Mouse (Mus musculus) left cerebral cortex, postnatal 36 days (tissue): ENCODE results near the gene N4bp1. TPM values are rescaled to one million over a fixed set of nuclear protein-coding genes. Genes with fewer than 3 reads are reported as not detected.

Experiments
- DNase-seq, 2 experiments: peaks; one replicate each; pipeline ENCODE4 v3.0.0; 2021 to 2022; ENCODE audit warnings: low spot score in 2 of 2, mixed read lengths in 1 of 2
- intact Hi-C: fragments of 180-260 bp; cut with DNase I; formaldehyde crosslinking; loops from one replicate; pipeline ENCODE4 v1.15.1; 2025
- total RNA-seq, 2 experiments: library from RNA; stranded (reverse); gene quantifications; 2 replicates each; pipeline ENCODE4 v1.2.3; 2021

Gene N4bp1
- total RNA-seq, 2 experiments from 2014 or later: 31.1 to 38.6 TPM

GRCm38 (mm10) chr8:86902656-86903055, 17.6 kb upstream of the N4bp1 start:
- no peak for DNase-seq
- intact Hi-C loops: loop anchor here (5.0 kb wide), 2 partner anchors 55 to 260 kb away; no protein-coding TSS in a partner anchor

DNA sequence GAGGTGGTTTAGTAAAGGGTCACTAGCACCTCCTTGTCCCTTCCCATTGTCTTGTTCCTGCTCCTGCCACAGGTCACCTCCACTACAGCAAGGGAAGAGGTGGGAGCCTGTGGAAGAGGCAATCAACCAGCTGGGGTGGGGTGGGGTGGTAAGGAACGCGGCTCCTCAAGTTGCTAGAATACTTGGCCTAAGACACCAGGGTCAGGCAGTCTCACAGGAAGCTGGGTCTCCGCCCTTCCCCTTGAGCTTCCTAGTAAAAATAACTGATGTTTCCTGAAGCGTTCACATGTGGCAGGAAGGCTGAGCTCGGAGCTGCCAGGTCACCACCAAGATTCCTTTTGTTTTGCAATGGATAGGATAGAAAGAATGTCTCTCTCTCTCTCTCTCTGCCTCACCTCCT, 16.9 kb upstream of the N4bp1 start:
- DNase-seq: no peak
- intact Hi-C loops: loop anchor here (5.0 kb wide), 2 partner anchors 55 to 260 kb away; no protein-coding TSS in a partner anchor

GRCm38 (mm10) chr8:86897726-86898419, 12.8 kb upstream of the N4bp1 start:
- intact Hi-C loops: no loop called here
- no peak for DNase-seq

DNA sequence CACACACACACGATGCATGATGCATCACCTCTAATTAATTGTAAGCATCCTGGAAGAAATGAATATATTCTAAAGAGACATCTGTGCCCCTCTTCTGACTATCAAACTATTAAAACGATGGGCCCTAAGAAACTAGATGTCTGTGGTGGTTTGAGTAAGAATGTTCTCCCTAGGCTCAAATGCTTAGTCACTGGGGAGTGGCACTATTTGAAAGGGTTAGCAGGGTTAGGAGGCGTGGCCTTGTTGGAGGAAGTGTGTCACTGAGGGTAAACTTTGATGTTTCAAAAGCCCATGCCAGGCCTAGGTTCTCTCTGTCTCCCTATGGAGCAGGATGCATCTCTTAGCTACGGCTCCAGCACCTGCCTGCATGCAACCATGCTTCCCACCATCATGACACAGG, 10.3 kb upstream of the N4bp1 start:
- intact Hi-C loops: no loop called here
- no peak for DNase-seq

DNA sequence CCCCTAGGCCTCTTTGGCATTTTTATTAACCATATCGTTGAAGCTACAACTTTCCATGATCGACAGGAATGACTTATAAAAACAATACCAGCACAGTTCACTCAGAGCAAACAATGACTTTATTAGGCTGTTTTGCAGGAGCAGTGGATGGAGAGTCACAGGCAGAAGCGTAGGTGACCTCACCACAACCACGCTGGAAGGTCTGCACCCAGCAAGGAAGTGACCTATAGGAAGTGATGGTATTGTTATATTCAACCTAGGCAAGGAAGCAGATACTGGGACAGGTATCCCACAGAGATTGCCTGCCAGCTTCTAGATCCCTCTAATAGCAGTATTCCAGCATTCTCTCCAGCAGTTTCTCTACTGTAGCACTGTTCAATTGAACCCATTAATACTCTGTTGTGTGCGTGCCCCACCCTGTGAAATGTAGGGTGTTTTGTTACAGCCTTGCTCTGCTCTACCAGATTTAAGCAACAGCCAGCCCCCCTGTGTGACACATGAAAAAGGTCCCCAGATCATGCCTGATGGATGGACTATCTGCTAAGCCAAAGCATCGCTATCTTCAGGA, 9.2 kb upstream of the N4bp1 start:
- DNase-seq: no peak
- intact Hi-C loops: loop anchor here (5.0 kb wide), 1 partner anchor 567 kb away; no protein-coding TSS in a partner anchor

GRCm38 (mm10) chr8:86893554-86893953, 8.5 kb upstream of the N4bp1 start:
- no peak for DNase-seq
- intact Hi-C loops: loop anchor here (5.0 kb wide), 1 partner anchor 566 kb away; no protein-coding TSS in a partner anchor

DNA sequence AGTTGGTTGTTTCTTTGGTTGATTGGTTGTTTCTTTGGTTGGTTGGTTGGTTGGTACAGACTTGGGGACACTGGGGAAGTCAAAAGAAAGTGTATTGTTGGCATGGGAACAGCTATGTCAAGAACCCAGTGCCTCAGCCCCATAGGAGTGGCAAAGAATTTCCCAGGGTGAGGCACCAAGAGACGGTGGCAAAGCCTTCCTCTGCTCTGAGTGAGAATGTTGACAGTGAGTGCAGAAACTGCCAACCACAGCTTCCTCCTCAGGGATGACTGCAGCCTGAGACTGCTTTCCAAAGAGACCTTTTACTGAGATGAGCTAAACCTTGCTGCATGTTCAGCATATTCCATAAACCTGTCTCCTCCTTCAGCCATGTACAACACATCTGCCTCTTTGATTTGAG, 6.5 kb upstream of the N4bp1 start:
- no peak for DNase-seq
- intact Hi-C loops: loop anchor here (5.0 kb wide), 1 partner anchor 564 kb away; no protein-coding TSS in a partner anchor

- DNase-seq: no peak
- intact Hi-C loops: loop anchor here (10.0 kb wide), 1 partner anchor 263 kb away; the partner anchor contains the start of gene Lonp2
Observed at GRCm38 (mm10) chr8:86888058-86888939, 3.2 kb upstream of the N4bp1 start.

DNA sequence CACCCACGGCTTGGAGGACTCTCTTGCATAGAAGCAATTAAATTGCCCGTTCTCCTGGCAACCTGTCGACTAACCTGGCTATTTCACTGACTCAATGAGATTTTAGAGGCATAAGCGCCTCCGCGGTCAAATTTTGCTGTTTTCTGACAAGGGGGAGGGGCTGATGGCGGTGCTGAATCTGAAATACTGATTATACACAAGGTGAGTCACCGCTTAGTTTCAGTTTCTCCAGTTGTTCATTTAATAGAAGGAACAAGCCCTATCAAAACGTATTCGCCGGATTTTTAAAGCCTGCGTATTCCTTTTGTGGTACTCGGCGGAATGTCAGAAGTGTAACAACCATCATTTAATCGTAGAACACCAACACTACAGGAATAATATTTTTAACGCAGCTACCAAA, 991 bp downstream of the N4bp1 start:
- intact Hi-C loops: loop anchor here (5.0 to 10.0 kb wide), 2 partner anchors 137 to 259 kb away; partner anchors contain the start of genes Gm10638, Lonp2 and Siah1a
- DNase-seq: no peak

DNA sequence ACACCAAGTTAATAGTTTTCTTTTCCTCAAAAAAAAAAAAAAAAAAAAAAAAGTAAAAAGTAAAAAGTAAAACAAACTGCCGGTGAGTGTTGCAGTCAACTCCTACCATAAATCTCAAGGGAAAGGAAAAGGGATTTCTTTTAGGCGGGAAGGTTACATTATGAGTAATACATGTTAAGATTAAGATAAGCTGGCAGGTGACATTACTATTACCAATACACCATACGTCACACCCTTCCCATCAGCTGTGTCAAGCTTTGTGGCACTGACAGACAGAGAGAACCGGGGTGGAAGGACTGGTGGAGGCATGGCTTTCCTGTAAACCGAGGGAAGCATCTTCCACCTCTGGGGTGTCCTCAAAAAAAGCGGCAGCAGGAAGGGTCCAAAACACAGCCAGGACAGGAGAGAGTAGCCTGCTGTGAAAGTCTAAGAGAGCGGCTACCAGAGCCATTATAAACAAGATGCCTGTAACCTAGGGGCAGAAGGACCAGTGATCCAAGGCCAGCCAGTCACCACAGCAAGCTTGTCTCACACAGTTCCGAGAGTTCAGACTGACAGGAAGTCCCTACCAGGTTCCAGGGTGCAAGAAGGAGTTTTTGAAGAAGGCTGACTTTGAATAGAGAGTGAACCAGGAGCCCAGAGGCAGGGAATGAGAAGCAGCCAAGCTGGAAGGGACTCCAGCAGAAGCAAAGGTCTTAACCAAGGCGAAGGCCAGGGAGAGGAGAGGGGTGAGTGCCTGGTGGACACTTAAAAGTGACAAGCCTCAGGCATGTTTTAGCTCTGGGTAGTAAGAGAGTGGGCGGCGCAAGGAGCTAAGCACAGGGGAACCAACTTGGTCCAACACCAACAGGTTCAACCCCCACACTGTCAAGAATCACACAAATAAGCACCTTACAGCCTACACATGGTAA, 2.2 kb downstream of the N4bp1 start:
- intact Hi-C loops: loop anchor here (5.0 to 10.0 kb wide), 2 partner anchors 136 to 258 kb away; partner anchors contain the start of genes Gm10638, Lonp2 and Siah1a
- no peak for DNase-seq

DNA sequence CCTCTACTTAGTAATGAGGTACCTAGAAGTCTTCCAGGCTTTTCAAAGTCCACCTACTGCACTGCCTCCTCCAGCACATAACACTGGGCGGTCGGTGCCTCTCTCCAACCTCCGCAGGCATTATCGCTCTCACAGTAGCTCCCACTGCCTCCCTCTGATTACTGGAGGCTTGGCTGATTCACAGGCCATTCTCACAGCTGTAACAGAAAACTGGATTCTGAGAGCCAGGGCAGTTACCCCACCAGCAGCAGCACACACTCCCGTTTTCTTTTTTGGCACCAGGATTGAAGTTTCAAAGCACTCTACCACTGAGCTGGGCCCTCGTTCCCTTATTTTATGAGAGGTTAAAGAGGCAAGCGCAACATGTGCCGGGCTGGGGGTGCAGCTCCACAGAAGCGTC, 3.1 kb downstream of the N4bp1 start:
- intact Hi-C loops: loop anchor here (5.0 to 10.0 kb wide), 2 partner anchors 135 to 257 kb away; partner anchors contain the start of genes Gm10638, Lonp2 and Siah1a
- DNase-seq: no peak

DNA sequence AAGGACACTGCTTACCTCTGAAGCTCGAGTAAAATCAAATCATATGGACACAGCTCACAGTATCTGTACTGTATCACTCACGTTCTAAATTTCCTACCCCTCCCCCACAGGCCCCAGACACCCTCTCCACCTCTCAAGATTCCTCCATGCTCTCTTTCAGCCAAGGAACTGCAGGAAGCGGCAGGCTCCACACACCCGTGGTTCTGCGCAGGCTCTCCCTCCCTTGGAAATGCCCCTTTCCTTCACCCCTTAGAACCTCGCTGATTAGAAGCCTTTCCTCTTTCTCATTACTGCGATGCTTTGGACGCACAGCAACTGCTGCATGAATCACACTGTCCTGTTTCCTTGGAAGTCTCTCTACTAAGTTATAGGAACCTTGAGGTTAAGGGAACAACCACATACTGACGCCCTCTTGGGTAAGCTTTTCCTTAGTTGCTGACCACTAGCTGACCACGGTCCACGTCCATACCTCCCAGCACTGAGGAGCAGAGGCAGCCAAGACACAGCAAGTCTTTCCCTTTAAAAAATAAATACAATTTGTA, 3.9 kb downstream of the N4bp1 start:
- no peak for DNase-seq
- intact Hi-C loops: loop anchor here (5.0 to 10.0 kb wide), 2 partner anchors 134 to 256 kb away; partner anchors contain the start of genes Gm10638, Lonp2 and Siah1a

DNA sequence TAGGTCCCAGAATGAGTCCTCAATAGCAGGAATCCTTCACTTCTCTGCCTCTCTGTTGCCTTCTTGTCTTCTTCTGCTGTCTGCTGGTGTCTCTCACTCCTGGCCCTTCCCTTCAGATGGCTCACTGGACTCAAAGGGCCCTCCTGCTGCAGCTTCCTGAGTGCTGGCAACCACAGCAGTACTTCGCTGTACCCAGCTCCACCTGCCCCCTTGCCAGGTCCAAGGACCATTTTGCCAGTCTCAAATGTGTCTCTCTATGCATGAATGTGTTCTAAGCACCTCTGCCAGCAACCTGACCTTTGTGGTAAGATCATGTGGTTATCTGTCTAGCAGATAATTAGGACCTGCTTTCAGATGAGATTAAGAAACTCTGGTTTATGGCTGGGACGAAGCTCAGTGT, 8.2 kb downstream of the N4bp1 start:
- intact Hi-C loops: no loop called here

DNA sequence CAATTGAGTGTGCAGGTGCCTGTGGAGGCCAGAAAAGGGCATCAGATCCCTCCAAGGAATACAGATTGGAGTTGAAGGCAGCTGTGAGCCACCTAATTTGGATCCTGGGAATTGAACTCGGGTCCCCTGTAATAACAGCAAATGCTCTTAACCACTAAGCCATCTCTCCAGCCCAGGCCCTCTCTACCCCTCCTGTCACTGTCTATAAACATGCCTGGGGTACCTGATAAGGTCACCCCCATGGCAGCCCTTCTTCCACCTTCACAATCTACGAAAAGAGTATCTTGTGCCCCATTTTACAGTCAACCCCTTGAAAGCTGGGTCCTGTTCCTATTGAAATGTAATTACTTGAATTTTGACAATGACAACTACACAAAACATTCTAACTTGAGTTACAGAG, 11.0 kb downstream of the N4bp1 start:
- intact Hi-C loops: no loop called here

More for the DNA sequence above, 8.2 kb downstream of the N4bp1 start:
- DNase-seq: no peak

GRCm38 (mm10) chr8:86873151-86873550, 11.9 kb downstream of the N4bp1 start:
- no peak for DNase-seq

More for the DNA sequence above, 11.0 kb downstream of the N4bp1 start:
- no peak for DNase-seq

DNA sequence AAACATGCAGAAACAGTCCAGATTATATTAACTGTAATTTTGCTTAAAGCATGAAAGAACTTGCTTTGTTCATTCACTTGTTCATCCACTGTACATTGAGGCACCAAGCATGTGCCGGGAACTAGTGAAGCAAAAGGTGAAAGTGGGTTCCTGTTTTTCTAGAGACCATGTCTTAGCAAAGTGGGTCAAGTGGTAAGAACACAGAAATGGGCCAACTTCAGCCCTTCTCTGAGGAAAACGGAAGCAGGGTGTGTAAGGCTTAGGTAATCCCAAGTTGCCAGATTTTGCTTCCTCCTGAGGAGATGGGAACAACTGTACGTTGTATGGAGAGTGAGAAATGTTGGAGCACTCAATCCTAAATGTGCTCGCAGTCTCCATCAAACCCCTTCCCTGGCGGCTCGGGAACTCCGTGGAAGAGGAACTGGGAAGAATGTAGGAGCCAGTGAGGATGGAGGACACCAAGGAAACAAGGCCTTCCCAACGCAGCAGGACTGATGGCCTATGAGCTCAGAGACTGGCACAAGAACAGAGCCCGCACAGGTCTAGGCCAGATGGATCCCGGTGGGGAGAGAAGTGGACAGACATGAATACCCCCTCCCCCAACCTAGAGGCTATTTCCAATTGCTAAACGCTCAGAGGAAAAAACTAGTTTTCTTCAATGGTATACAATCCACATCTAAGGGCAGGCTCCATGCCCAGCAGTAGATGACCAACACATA, 12.8 kb downstream of the N4bp1 start:
- intact Hi-C loops: no loop called here
- no peak for DNase-seq

More at GRCm38 (mm10) chr8:86873151-86873550, 11.9 kb downstream of the N4bp1 start:
- intact Hi-C loops: no loop called here

- intact Hi-C loops: no loop called here
- no peak for DNase-seq
Observed at GRCm38 (mm10) chr8:86871421-86871820, 13.6 kb downstream of the N4bp1 start.

DNA sequence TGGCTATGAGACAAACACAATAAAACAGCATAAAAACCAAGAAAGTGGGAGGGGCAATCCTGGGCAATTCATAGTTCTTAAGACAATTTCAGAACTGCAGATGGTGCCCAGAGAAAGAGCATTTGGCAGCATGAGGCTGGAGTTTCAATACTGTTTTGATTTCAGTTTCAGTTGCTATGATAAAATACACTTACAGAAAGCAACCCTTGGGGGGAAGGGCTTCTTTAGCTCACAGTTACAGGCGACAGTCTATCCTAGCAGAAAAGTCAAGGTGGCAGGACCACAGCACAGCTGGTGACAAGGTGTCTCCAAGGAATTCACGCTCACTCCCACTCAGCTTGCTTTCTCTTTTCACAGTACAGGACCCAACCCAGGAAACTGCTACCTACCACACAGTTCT, 14.3 kb downstream of the N4bp1 start:
- DNase-seq: no peak
- intact Hi-C loops: no loop called here
